Mouse (Mus musculus) C2C12 (cell line): ENCODE measurements around the gene BC051019. TPM values are rescaled to one million over a fixed set of nuclear protein-coding genes. Genes with fewer than 3 reads are reported as not detected.

Experiments used
- H3K27me3 ChIP-seq: one replicate; pipeline ENCODE4 v1.6.1; 2011; ENCODE audit not compliant: control insufficient read depth, insufficient read depth, insufficient read length
- H3K36me3 ChIP-seq: one replicate; pipeline ENCODE4 v1.6.1; 2011; ENCODE audit not compliant: control insufficient read depth, insufficient read depth
- H3K4me3 ChIP-seq: one replicate; pipeline ENCODE4 v1.5.1; 2011; ENCODE audit warnings: mild to moderate bottlenecking, control low read depth; ENCODE audit not compliant: poor library complexity, insufficient read depth, severe bottlenecking
- H3K79me2 ChIP-seq: one replicate; pipeline ENCODE4 v1.6.1; 2011; ENCODE audit not compliant: control insufficient read depth, insufficient read depth
- H3K79me3 ChIP-seq: one replicate; pipeline ENCODE4 v1.6.1; 2011; ENCODE audit warnings: low read depth, control low read depth
- H3ac ChIP-seq: one replicate; pipeline ENCODE3; 2011; ENCODE audit warnings: low read depth; ENCODE audit not compliant: control insufficient read depth, insufficient read length
- CEBPB ChIP-seq: IDR thresholded peaks from one replicate; pipeline ENCODE4 v1.6.1; 2011; ENCODE audit warnings: low read depth, mild to moderate bottlenecking, control low read depth, moderate library complexity
- CTCF ChIP-seq: IDR thresholded peaks from one replicate; pipeline ENCODE4 v1.5.1; 2011; ENCODE audit not compliant: control insufficient read depth, insufficient read depth, insufficient read length
- FOSL1 ChIP-seq: IDR thresholded peaks from one replicate; pipeline ENCODE4 v1.8.0; 2011; ENCODE audit warnings: mild to moderate bottlenecking, low read length; ENCODE audit not compliant: poor library complexity, insufficient read depth, severe bottlenecking
- MAX ChIP-seq: IDR thresholded peaks from one replicate; pipeline ENCODE4 v1.6.1; 2011; ENCODE audit warnings: mild to moderate bottlenecking, control low read depth
- MYOD1 ChIP-seq: IDR thresholded peaks from one replicate; pipeline ENCODE4 v1.6.1; 2011; ENCODE audit warnings: low read depth; ENCODE audit not compliant: control insufficient read depth, insufficient read length
- MYOG ChIP-seq: IDR thresholded peaks from one replicate; pipeline ENCODE4 v1.6.1; 2011; ENCODE audit not compliant: control insufficient read depth, insufficient read length; ENCODE audit errors: extremely low read depth
- USF1 ChIP-seq: IDR thresholded peaks from one replicate; pipeline ENCODE4 v1.6.1; 2011; ENCODE audit warnings: low read depth, mild to moderate bottlenecking, control low read depth, moderate library complexity
- polyA plus RNA-seq: library from polyadenylated mRNA; unstranded; fragments of >200 nt; fragmentation: generic; extraction: Trizol; gene quantifications from one replicate; pipeline ENCODE4 v1.2.1, GENCODE M21; 2012; ENCODE audit warnings: missing spikeins

Gene BC051019
- polyA plus RNA-seq, 1 experiment, result 0.35 TPM

- no peaks in the 10 kb centered on the region for H3K79me2 ChIP-seq
- H3K27me3 ChIP-seq, result no peaks in the 10 kb centered on the region
- no peaks in the 10 kb centered on the region for H3K79me3 ChIP-seq
- no peak overlapping the region for H3ac ChIP-seq
- no peaks in the 10 kb centered on the region for H3K36me3 ChIP-seq
- no peak for TF ChIP-seq CEBPB
- no peak overlapping the region for H3K4me3 ChIP-seq
Observed at GRCm38 (mm10) chr7:109695339-109695726, 28.3 kb downstream of the BC051019 start.

GRCm38 (mm10) chr7:109694576-109695338, 28.9 kb downstream of the BC051019 start:
- Histone ChIP-seq H3ac (no peak overlapping the region), H3K79me2 (no peaks in the 10 kb centered on the region), H3K27me3 (no peaks in the 10 kb centered on the region), H3K4me3 (no peak overlapping the region), H3K36me3 (no peaks in the 10 kb centered on the region), H3K79me3 (no peaks in the 10 kb centered on the region)
- no peak for TF ChIP-seq CEBPB

GRCm38 (mm10) chr7:109690961-109691360, 32.7 kb downstream of the BC051019 start:
- Histone ChIP-seq H3K27me3 (no peaks in the 10 kb centered on the region), H3K36me3 (no peaks in the 10 kb centered on the region)

GRCm38 (mm10) chr7:109690101-109690500, 33.5 kb downstream of the BC051019 start:
- H3K79me2 ChIP-seq, result no peaks in the 10 kb centered on the region
- TF ChIP-seq CEBPB (no peak), MAX (no peak), CTCF (no peak), MYOD1 (no peak), FOSL1 (no peak), MYOG (no peak), USF1 (no peak)
- no peak overlapping the region for H3ac ChIP-seq
- no peaks in the 10 kb centered on the region for H3K27me3 ChIP-seq
- H3K36me3 ChIP-seq, result no peaks in the 10 kb centered on the region
- no peak overlapping the region for H3K4me3 ChIP-seq
- no peaks in the 10 kb centered on the region for H3K79me3 ChIP-seq

More at GRCm38 (mm10) chr7:109690961-109691360, 32.7 kb downstream of the BC051019 start:
- no peaks in the 10 kb centered on the region for H3K79me2 ChIP-seq
- no peak overlapping the region for H3K4me3 ChIP-seq
- no peak overlapping the region for H3ac ChIP-seq
- no peaks in the 10 kb centered on the region for H3K79me3 ChIP-seq
- no peak for TF ChIP-seq CEBPB

- Histone ChIP-seq H3K36me3 (no peaks in the 10 kb centered on the region), H3K79me2 (no peaks in the 10 kb centered on the region), H3K4me3 (no peak overlapping the region), H3K27me3 (no peaks in the 10 kb centered on the region), H3K79me3 (no peaks in the 10 kb centered on the region), H3ac (no peak overlapping the region)
- TF ChIP-seq FOSL1 (no peak), MYOD1 (no peak), CEBPB (no peak), MAX (no peak), CTCF (no peak)
Observed at GRCm38 (mm10) chr7:109686585-109687128, 37.0 kb downstream of the BC051019 start.

- Histone ChIP-seq H3K79me3 (no peaks in the 10 kb centered on the region), H3ac (no peak overlapping the region), H3K27me3 (no peaks in the 10 kb centered on the region), H3K79me2 (no peaks in the 10 kb centered on the region), H3K4me3 (no peak overlapping the region), H3K36me3 (no peaks in the 10 kb centered on the region)
- TF ChIP-seq CTCF (no peak), FOSL1 (no peak), CEBPB (no peak), MYOG (no peak), USF1 (no peak), MAX (no peak), MYOD1 (no peak)
Observed at GRCm38 (mm10) chr7:109680879-109681278, 42.8 kb downstream of the BC051019 start.
